Mouse (Mus musculus): ENCODE data around the gene Otx2. TPM values are rescaled to one million over a fixed set of nuclear protein-coding genes. Genes with fewer than 3 reads are reported as not detected.

Otx2 gene
- total RNA-seq, 2 experiments from 2014 or later = not detected

Other genes with a start within 250 kb of the Otx2 start
- 1 to 10 TPM; 9.0 to 9.4 TPM for gene Tmem260, start 227.7 kb downstream of the Otx2 start, total RNA-seq (2021)